Mouse (Mus musculus): Measurements from ENCODE around the gene Cryba4.

GRCm38 (mm10) chr5:112215291-112215751, 37.0 kb downstream of the Cryba4 start:
- TF ChIP-seq ZKSCAN1 (IDR thresholded peaks at IDR 0.05; ENCODE audit: low read depth, low read length) (no peak), CTCF (IDR thresholded peaks at IDR 0.05 in 2 of 3, conservative IDR thresholded peaks at IDR 0.05 in 1 of 3; ENCODE audit: control insufficient read depth in 1 of 3, insufficient read depth in 1 of 3, low read depth in 2 of 3, low read length in 3 of 3, poor library complexity in 1 of 3, severe bottlenecking in 1 of 3) (no peak), MYC (IDR thresholded peaks at IDR 0.05; ENCODE audit: low read depth, low read length) (no peak), HCFC1 (IDR thresholded peaks at IDR 0.05; ENCODE audit: low read depth, low read length) (no peak), TAL1 (IDR thresholded peaks at IDR 0.05; ENCODE audit: low read length) (no peak), BHLHE40 (IDR thresholded peaks at IDR 0.05; ENCODE audit: borderline replicate concordance, low read depth, low read length) (no peak), CHD1 (IDR thresholded peaks at IDR 0.05; ENCODE audit: low read depth, low read length) (no peak), POLR2A (IDR thresholded peaks at IDR 0.05; ENCODE audit: control insufficient read depth in 1 of 2, insufficient read depth in 1 of 2, low read depth in 1 of 2, low read length in 2 of 2, poor library complexity in 1 of 2) (no peak), EP300 (IDR thresholded peaks at IDR 0.05; ENCODE audit: low read depth in 1 of 2, low read length in 2 of 2) (no peak), USF2 (IDR thresholded peaks at IDR 0.05; ENCODE audit: borderline replicate concordance in 1 of 2, insufficient read depth in 1 of 2, low read depth in 1 of 2, low read length in 2 of 2) (no peak), USF1 (IDR thresholded peaks at IDR 0.05; ENCODE audit: low read depth, low read length) (no peak)
